Mouse (Mus musculus) adrenal gland, adult (tissue): Measurements from ENCODE around the gene Nos2.

ENCODE experiments used
- DNase-seq, 2 experiments: peaks; one replicate each; pipeline ENCODE4 v3.0.0; 2022 to 2023; ENCODE audit warnings: low spot score in 1 of 2; ENCODE audit not compliant: inconsistent age in 2 of 2

Nos2 gene

DNA sequence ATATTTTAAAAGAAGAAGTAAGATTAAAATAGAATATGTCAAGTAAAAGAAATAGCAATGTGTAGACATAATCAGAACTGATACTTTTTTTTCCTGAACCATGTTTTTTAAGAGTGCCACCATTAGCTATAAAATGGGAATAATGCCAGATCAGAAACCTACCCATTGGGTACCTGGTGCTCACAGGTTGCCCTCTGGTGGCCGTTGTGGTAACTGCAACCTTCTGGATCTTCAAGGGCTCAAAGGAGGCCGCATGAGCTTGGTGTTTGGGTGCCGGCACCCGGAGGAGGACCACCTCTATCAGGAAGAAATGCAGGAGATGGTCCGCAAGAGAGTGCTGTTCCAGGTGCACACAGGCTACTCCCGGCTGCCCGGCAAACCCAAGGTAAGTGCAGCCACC lies 35.7 kb downstream of the Nos2 start:
- DNase-seq, result peak; percentile 75 to 94

DNA sequence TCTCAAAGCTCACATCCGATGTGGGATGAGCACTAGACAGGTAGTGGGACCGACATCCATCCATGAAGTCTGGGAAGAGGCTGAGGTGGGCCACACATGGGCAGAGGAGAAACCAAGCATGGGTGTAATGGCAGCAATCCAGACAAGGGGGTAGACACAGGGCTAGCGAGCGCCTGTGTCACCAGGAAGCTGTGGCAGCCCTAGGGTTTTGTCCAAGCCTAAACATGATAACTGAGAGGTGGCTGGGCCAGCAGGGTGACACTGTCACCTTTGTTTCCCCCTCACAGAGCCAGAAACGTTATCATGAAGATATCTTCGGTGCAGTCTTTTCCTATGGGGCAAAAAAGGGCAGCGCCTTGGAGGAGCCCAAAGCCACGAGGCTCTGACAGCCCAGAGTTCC lies 38.8 kb downstream of the Nos2 start:
- DNase-seq, result no peak

DNA sequence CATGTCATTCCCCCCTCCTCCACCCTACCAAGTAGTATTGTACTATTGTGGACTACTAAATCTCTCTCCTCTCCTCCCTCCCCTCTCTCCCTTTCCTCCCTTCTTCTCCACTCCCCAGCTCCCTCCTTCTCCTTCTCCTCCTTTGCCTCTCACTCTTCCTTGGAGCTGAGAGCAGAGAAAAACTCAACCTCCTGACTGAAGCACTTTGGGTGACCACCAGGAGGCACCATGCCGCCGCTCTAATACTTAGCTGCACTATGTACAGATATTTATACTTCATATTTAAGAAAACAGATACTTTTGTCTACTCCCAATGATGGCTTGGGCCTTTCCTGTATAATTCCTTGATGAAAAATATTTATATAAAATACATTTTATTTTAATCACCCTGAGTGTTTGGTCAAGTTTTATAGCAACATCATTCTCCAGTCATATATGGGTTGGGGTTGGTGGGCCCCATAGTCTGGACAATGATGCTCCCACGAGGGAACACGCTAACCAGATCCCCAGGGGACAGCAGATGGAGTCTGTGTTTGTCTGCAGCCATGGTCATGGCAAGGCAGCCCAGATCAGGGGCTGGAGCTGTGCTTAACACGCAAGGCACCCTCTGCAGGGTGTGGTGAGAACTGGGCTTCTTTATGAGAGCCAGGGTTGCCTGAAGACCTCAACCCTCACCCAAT lies 39.4 kb downstream of the Nos2 start:
- no peak for DNase-seq

DNA sequence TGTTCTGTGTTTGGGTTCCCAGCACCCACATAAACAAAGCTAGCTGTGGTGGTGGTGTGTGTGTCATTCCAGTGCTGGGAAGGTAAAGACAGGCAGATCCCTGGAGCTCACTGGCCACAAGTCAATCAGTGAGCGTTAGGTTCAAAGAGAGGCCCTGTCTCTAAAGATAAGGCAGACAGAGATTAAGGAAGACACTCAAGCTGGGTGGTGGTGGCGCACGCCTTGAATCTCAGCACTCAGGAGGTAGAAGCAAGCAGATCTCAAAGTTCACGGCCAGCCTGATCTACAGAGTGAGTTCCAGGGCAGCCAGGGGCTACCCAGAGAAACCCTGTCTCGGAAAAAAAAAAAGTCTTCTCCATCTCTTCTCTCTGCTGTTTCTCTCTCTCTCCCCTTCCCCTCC lies 40.6 kb downstream of the Nos2 start:
- no peak for DNase-seq

DNA sequence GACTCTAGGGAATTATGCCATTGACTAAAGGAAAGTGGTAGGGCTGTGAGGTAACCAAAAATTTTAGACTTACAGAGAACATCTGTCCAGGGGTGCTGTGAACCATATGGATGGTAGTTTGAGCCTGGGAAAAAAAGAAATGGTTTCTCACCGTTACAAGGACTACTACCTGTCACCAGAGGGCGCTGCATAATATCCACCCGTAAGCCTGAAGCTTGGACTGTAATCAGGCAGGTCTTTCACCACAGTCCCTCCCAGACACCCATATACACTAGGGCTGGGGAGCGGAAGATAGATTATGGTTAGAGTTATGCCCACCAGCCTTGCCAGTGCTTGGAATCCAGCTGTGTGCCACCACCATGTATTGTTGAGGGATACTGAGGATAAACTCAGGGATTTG lies 46.8 kb downstream of the Nos2 start:
- peak; percentile 35 to 77 for DNase-seq

DNA sequence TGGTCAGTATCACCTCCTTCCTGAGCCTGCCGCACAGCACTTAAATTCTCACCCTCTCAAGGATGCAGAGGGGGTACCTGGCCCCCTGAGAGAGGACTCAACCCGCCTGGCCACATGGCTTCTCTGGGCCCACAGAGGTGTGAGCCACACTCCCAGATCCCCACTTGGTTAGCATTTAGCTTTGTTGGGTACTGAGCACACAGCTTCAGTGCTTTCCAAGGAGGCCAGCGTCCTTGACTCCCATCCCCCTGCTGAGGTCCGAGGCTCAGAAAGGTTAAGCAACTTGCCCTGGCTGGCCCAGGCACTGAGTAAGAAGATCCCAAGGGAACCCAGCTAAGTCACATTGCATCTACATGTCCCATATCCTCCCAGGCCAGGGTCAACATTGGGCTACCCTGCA lies 47.5 kb downstream of the Nos2 start:
- no peak for DNase-seq

DNA sequence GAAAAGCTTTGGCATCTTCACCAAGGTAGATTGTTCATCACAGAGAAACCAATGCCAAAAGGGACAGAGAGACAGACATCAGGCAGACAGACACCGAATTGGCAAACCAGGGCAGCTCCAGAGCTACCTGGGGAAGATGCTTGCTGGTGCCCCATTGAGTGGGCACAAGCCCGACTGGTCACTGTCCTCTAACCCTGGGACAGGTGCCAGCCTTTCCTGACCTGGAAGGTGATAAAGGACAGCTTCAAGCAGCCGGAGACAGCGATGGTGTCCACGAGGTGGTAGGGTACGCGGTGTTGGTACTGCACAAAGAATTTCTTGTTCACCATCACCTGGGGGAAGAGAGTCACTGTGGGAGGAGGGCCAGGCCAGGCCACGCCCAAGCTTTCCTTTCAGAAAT lies 50.5 kb downstream of the Nos2 start:
- no peak for DNase-seq

DNA sequence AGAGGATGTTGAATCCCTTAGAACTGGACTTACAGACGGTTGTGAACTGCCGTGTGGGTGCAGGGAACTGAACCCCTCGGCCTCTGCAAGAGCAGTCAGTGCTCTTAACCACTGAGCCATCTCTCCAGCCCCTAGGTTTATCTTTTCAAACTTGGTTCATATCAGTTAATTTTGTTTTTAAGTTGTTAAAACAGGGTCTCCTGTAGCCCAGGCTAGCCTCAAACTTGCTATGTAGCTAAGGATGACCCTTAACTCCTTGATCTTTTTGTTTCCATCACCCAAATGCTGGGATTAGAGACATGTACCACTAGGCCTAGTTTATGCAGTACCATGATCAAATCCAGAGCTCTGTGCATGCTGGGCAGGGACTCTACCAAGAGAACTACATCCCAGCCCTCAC lies 51.2 kb downstream of the Nos2 start:
- DNase-seq, result no peak

DNA sequence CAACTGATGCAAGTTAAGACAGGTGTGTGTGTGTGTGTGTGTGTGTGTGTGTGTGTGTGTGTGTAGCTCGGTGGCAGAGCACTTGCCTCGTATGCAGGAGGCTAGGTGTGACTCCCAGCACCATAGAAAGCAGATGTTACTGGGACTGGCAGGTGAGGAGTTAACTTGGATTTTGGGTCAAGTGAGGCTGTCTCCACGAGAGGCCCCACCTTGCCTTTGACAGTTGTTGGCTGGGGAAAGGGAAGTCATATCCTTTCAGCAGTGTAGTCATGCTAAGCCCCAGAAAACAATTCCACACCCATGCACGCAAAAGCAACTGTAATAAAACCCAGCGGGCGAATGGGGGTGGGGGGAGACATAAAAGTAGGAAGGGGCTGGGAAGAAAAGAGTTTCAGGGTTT lies 51.7 kb downstream of the Nos2 start:
- DNase-seq, result no peak

DNA sequence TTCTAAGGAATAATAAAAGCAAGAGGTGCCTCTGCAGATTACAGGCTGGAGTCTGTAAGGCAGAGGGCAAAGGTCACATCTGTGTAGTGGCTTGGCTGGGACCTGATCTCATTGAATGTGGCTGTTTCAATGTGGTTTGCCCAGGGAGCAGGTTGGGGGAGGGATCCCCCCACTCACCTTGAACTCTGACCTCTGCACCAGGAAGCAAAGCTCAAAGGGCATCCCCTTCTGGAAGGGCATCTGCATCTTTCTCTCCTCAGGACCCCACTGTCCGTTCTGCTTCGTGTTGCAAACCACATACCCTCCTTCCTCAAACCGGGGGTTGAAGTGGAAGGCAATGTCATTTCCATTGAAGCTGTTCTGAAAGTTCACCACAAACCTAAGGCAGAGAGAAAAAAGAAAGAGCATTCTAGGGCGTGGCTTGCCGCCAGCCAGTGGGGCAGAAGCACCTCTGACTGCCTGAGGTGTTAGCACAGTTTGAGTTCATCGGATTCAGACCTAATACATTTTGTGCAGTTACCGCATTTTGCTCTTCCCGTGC lies 52.3 kb downstream of the Nos2 start:
- no peak for DNase-seq

DNA sequence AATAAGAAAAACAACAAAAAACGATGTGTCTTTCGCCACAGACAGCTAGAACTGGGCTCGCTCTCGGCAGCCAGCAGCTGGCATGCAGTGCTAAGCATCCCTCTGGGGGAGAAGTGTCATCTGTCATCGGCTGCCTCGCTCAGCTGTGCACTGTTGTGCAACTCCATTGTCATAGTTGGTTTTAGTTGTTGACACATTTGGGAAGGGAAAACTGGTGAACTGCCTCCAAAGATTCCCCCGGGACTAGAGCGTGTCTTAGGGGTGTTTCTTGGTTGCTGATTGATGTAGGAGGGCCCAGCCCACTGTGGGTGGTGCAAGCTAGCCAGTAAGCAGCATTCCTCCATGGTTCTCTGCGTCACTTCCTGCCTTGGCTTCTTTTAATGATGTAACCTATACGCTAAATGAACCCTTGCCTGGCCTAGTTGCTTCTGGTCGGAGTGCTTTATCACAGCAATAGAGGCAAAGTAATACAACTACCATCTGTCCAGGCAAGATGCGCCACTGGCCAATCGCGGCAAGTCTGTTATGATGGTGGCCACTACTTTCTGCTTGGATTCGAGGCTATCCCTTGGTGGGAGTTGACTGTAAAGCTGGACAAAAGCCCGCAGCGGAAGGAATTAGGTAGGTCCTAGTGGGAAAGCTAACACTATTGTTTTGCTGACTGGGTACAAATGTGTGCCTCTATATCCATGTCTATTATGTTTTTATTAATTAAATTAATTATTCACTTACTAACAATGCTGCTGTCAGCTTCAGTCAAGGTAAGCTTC lies 53.0 kb downstream of the Nos2 start:
- DNase-seq, result peak in 1 of 2 experiments; percentile 50

DNA sequence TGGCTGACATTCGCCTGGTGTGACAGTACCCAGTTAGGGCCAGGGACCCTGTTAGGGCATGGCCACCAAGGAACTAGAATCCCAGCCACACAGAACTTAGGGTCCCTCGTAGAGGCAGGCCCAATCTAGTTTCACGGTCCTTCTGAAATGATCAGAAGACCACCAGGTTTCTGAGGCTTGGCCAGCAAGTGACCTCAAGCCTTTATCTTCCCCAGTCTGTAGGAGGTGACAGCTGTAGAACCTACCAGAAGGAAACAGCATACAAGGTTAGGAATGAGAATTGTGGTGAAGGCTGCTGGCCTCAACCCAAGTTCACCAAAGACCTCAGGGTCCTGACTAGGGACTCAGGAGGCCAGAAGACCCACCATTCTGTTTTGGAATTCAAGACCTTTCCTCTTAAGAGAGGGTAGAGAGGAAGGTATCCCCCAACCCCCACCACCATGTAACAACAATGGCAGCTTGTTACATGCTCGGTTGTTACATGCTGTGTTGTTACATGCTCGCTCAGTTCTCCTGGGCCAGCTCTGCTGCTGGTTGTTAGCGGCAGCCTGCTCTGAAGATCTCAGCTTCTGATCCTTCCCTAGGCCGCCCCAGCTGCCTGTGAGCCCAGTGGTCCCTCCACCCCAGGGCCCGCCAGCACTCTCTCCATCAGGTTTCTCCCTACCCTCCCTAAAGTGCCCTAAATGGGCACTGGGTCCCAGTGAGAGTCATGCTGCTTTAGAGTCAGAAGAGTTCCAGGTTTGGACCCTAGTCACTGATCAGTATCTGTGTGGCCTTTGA lies 56.3 kb downstream of the Nos2 start:
- no peak for DNase-seq

DNA sequence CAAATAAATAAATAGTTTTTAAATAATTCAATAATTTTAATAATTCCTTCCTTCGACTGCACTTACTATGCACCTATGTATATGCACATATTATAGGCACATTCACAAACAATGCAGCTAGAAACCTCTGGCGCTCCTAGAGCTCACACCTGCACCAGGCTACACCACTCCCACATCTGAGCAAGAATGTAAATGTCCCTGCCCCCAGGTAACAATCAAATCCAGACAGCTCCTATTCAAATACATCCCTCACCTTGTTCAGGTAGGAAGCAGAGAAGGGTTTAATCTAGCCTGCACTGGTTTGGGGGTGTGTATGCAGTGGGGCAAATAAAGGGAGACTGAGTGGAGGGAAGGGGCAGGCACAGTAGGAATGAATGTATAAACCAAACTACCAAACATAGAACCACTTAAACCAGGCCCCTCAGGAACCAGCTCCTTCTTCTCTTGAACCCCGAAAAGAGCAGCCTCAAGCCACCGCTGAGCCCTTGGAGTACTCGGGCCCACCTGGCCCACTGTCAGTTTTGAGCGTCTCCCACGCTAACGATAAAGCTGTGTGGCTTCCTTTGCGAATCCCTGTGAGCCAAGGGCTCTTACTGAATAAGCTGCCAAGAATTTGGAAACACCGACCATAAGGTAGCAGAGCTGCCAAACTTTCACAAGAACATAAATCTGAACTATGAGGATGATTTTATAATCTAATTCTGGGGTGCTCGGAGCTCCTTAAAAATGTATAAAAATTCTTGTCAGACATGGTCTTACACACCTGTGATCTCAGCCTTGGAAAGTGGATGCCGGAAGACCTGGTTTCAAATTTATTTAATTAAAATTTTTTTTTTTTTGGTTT lies 57.8 kb downstream of the Nos2 start:
- DNase-seq, result no peak

DNA sequence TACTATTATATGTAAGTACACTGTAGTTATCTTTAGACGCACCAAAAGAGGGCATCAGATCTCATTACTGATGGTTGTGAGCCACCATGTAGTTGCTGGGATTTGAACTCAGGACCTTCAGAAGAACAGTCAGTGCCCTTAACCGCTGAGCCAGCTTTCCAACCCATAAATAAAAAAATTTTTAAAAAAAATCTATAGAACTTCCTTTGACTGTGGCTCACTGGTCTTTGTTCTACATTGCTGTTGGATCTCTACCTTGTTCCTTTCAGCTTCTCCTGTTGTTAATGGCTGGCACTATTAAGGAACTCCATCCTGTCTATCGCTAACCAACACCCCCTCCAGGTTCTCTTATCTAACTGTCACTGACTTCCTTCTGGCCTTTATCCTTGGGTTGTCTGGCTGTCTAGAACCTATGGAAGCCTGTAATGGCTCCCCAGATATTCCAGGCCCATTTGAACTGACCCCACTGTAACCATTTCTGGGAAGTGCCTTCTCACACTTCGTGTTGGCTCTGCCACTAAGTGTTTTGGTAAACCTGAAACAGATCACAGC lies 59.6 kb downstream of the Nos2 start:
- DNase-seq, result no peak

DNA sequence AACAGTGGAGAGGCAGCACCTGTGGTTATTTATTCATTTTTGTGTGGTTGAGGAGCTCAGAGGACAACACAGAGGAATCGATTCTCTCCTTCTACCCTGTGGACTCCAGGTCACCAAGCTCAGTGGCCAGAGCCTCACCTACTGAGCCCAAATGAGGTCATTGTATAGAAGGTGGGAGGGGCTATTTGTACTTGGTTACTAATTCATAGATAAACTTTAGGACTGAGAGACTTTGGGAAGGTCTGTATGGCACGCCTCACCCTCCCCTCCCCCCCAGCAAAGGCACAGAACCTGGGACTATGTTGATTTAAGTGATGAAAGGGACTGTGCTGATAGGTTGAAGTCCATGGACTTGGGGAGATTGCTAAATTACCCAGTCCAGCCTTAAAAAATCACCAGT lies 61.5 kb downstream of the Nos2 start:
- no peak for DNase-seq

DNA sequence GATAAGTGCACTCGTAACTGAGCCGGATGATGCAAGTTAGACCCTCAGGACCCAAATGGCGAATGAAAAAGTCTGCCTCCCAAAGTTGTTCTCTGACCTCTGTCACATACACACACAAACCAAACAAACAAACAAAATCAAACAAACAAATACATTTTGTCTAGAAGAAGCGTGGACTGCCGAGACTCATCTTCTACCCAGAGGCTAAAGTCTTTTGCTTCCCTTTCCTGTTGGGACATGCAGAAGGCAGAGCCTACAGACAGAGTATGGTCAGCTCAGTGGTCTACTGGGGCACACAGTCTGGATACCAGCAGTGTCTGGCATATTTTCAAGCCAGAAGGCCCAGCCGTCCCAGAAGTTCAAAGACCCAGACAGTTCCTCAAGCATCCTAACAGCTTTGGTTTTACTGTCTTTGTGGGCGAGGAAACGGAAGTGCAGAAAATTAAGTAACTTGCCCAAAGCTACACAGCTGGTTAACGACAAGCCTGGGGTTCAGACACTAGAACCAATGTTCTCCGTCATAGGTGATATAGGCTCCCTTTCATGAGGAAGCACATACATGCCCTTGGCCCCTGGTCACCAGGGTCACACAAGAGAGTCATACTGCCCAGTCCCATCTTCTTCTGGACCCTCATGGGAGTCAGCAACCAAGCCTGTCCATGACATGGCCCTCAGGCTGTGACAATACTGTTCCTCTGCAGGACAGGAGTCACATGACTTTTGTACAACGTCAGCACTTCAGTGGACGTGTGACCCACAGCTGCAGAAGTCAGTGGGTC lies 62.1 kb downstream of the Nos2 start:
- DNase-seq, result no peak

DNA sequence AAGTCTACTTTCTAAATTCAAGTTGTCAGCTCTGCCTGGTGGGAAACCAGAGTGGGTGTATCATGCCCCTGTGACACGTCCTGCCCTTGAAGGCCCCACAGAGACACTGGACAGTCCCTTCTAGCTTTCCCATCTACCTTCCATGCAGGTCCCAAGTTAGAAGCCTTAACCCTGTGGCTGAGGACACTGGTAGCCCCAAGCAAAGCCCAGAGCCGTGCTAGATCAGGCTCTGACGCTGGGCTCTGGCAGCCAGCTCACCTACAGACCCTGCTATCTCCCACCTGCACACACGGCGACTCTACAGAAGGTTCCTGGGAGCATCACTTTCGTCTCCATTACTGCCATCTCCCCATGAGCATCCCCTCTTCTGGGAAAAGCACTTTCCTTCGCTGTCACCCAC lies 63.0 kb downstream of the Nos2 start:
- no peak for DNase-seq

DNA sequence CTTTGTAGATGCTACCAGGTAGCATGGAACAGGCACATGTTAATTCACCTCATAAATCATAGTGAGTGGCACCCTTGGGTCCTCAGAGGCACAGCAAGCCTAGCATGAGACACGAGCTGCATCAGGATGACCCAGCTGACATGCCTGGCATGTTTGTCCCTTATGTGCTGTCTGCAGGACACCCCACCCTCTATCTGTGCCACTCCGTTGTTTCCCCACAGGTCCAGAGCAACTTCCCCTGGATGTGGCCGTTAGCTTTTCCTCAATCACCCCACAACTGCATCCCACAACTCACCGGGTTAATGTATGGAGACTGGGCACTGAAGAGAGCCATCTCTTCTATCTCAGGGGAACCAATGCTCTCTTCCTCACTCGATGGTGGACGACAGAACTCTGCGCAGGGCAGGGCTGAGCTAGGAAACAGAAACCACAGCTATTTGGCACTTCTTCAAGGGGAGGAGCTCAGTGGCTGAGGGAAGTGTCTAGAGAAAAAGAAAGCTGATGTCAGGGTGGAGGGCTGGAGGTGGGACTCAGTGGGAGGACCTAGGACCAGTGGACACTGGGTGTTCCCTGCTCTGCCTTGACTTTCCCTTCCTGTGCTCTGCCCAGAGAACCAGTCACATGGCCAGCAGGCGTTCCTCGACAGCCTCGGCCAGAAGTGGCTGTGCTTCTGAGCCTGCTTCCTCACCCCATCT lies 64.0 kb downstream of the Nos2 start, which contains the start of gene Lgals9:
Gene Lgals9, minus strand, starts transcription at position 464 of the 695 bp plus-strand sequence.
- DNase-seq, result peak; percentile 73 to 87

DNA sequence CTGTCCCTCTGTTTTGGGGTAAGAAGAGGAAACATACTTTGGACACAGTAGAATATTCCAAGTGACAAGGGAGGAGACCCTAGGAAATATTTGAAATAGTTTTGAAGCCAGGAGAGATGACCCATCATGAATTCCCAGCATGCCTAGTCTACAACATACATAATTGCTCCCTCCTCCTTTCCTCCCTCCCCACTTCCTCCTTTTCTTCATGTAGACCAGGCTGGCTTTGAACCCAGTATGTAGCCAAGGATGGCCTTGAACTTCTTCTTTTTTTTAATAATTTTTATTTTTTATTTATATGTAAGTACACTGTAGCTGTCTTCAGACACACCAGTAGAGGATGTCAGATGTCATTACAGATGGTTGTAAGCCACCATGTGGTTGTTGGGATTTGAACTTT lies 64.9 kb downstream of the Nos2 start:
- DNase-seq, result no peak
